Mouse (Mus musculus) left cerebral cortex, adult 2 months (tissue): ENCODE data around the gene Gbe1. TPM values are rescaled to one million over a fixed set of nuclear protein-coding genes. Genes with fewer than 3 reads are reported as not detected.

ENCODE experiments used
- DNase-seq, 2 experiments: peaks; one replicate each; pipeline ENCODE4 v3.0.0; 2021 to 2022; ENCODE audit warnings: low spot score in 2 of 2, mixed read lengths in 1 of 2; ENCODE audit errors: extremely low spot score in 1 of 2
- H3K27ac ChIP-seq: fragments of 200-600 bp; 2 replicates; pipeline ENCODE4 v1.8.1; 2022
- H3K4me3 ChIP-seq: fragments of 200-600 bp; 2 replicates; pipeline ENCODE4 v1.8.1; 2022
- CTCF ChIP-seq: fragments of 200-600 bp; IDR thresholded peaks from 2 replicates; pipeline ENCODE4 v1.8.1; 2022; ENCODE audit warnings: antibody characterized with exemption, mild to moderate bottlenecking, moderate library complexity
- intact Hi-C: fragments of 180-260 bp; cut with DNase I; formaldehyde crosslinking; loops from one replicate; pipeline ENCODE4 v1.15.1; 2025
- total RNA-seq, 2 experiments: library from RNA; stranded (reverse); gene quantifications; 2 replicates each; pipeline ENCODE4 v1.2.3; 2021

Gbe1 gene
- total RNA-seq, 2 experiments from 2014 or later, result 8.4 to 8.6 TPM

GRCm38 (mm10) chr16:70330007-70330406 lies 16.3 kb downstream of the Gbe1 start:
- intact Hi-C loops, result no loop called here
- no peak for DNase-seq
- no peak for TF ChIP-seq CTCF
- no peak overlapping the region for H3K27ac ChIP-seq
- no peak overlapping the region for H3K4me3 ChIP-seq

- no peak for DNase-seq
- no peak for TF ChIP-seq CTCF
- intact Hi-C loops, result no loop called here
- Histone ChIP-seq H3K4me3 (no peak overlapping the region), H3K27ac (no peak overlapping the region)
Measured at GRCm38 (mm10) chr16:70330626-70331275, 17.0 kb downstream of the Gbe1 start.

GRCm38 (mm10) chr16:70334812-70335211 lies 21.1 kb downstream of the Gbe1 start:
- intact Hi-C loops, result no loop called here
- H3K4me3 ChIP-seq, result peak overlapping the region; percentile 24; the same call in 1 of the 2 replicates

GRCm38 (mm10) chr16:70335472-70335871 lies 21.7 kb downstream of the Gbe1 start:
- no peak for DNase-seq
- no peak overlapping the region for H3K27ac ChIP-seq
- H3K4me3 ChIP-seq, result no peak overlapping the region
- no peak for TF ChIP-seq CTCF
- intact Hi-C loops, result no loop called here

More at GRCm38 (mm10) chr16:70334812-70335211, 21.1 kb downstream of the Gbe1 start:
- no peak overlapping the region for H3K27ac ChIP-seq
- DNase-seq, result no peak
- no peak for TF ChIP-seq CTCF

- no peak overlapping the region for H3K4me3 ChIP-seq
- TF ChIP-seq CTCF, result no peak
- intact Hi-C loops, result no loop called here
- no peak overlapping the region for H3K27ac ChIP-seq
- no peak for DNase-seq
Measured at GRCm38 (mm10) chr16:70337661-70338060, 23.9 kb downstream of the Gbe1 start.

- TF ChIP-seq CTCF, result no peak
- intact Hi-C loops, result no loop called here
- Histone ChIP-seq H3K4me3 (no peak overlapping the region), H3K27ac (no peak overlapping the region)
- no peak for DNase-seq
Measured at GRCm38 (mm10) chr16:70344496-70344895, 30.7 kb downstream of the Gbe1 start.

GRCm38 (mm10) chr16:70345607-70346006 lies 31.9 kb downstream of the Gbe1 start:
- Histone ChIP-seq H3K27ac (no peak overlapping the region), H3K4me3 (peak overlapping the region; percentile 1; the same call in 1 of the 2 replicates)
- DNase-seq, result no peak
- intact Hi-C loops, result no loop called here
- TF ChIP-seq CTCF, result no peak

- intact Hi-C loops, result no loop called here
- Histone ChIP-seq H3K27ac (no peak overlapping the region), H3K4me3 (no peak overlapping the region)
- DNase-seq, result no peak
- no peak for TF ChIP-seq CTCF
Measured at GRCm38 (mm10) chr16:70350011-70350410, 36.3 kb downstream of the Gbe1 start.

GRCm38 (mm10) chr16:70351641-70352280 lies 38.0 kb downstream of the Gbe1 start:
- intact Hi-C loops, result no loop called here
- no peak overlapping the region for H3K4me3 ChIP-seq
- no peak for TF ChIP-seq CTCF
- H3K27ac ChIP-seq, result no peak overlapping the region
- no peak for DNase-seq

GRCm38 (mm10) chr16:70352571-70352970 lies 38.8 kb downstream of the Gbe1 start:
- no peak overlapping the region for H3K27ac ChIP-seq
- no peak for DNase-seq
- intact Hi-C loops, result no loop called here
- TF ChIP-seq CTCF, result no peak
- H3K4me3 ChIP-seq, result no peak overlapping the region

- intact Hi-C loops, result no loop called here
- no peak overlapping the region for H3K4me3 ChIP-seq
- DNase-seq, result no peak
- H3K27ac ChIP-seq, result no peak overlapping the region
- peak; percentile 29 for TF ChIP-seq CTCF
Measured at GRCm38 (mm10) chr16:70353058-70353457, 39.3 kb downstream of the Gbe1 start.

GRCm38 (mm10) chr16:70358326-70358725 lies 44.6 kb downstream of the Gbe1 start:
- intact Hi-C loops, result no loop called here
- TF ChIP-seq CTCF, result no peak
- no peak overlapping the region for H3K4me3 ChIP-seq
- DNase-seq, result no peak
- H3K27ac ChIP-seq, result no peak overlapping the region

GRCm38 (mm10) chr16:70365229-70365628 lies 51.5 kb downstream of the Gbe1 start:
- no peak for TF ChIP-seq CTCF
- Histone ChIP-seq H3K27ac (no peak overlapping the region), H3K4me3 (no peak overlapping the region)
- intact Hi-C loops, result no loop called here
- no peak for DNase-seq
